Mouse (Mus musculus): ENCODE measurements around the gene Ate1.
"Not testable (repeated sequence)": the region's sequence is repeated elsewhere in the genome, so short reads cannot be mapped to it uniquely, and the experiment has no call there.

The Ate1 gene

GRCm38 (mm10) chr7:130407622-130408021, 112.5 kb downstream of the Ate1 start:
- DNase-seq (ENCODE audit: extremely low spot score): no peak

- DNase-seq (ENCODE audit: extremely low spot score): no peak
These were observed 116.8 kb downstream of the Ate1 start for GRCm38 (mm10) chr7:130403346-130403745.

GRCm38 (mm10) chr7:130394697-130395096, 125.5 kb downstream of the Ate1 start:
- DNase-seq (ENCODE audit: extremely low spot score): no peak

- DNase-seq (ENCODE audit: extremely low spot score): not testable (repeated sequence)
These were observed 130.1 kb downstream of the Ate1 start for GRCm38 (mm10) chr7:130390060-130390459.

- DNase-seq (ENCODE audit: extremely low spot score): no peak
These were observed 133.9 kb downstream of the Ate1 start for GRCm38 (mm10) chr7:130386308-130386707.

- no peak for DNase-seq (ENCODE audit: extremely low spot score)
These were observed 134.4 kb downstream of the Ate1 start for GRCm38 (mm10) chr7:130385732-130386294.

GRCm38 (mm10) chr7:130382126-130382525, 138.0 kb downstream of the Ate1 start:
- no peak for DNase-seq (ENCODE audit: extremely low spot score)

GRCm38 (mm10) chr7:130381387-130381951, 138.7 kb downstream of the Ate1 start:
- DNase-seq (ENCODE audit: extremely low spot score): no peak

- DNase-seq (ENCODE audit: extremely low spot score): no peak
These were observed 139.3 kb downstream of the Ate1 start for GRCm38 (mm10) chr7:130380769-130381355.

- no peak for DNase-seq (ENCODE audit: extremely low spot score)
These were observed 139.8 kb downstream of the Ate1 start for GRCm38 (mm10) chr7:130380367-130380766.

- no peak for DNase-seq (ENCODE audit: extremely low spot score)
These were observed 140.3 kb downstream of the Ate1 start for GRCm38 (mm10) chr7:130379886-130380285.

GRCm38 (mm10) chr7:130378308-130378707, 141.9 kb downstream of the Ate1 start:
- DNase-seq (ENCODE audit: extremely low spot score): no peak

GRCm38 (mm10) chr7:130374311-130374710, 145.9 kb downstream of the Ate1 start:
- no peak for DNase-seq (ENCODE audit: extremely low spot score)

- DNase-seq (ENCODE audit: extremely low spot score): peak; percentile 80
These were observed 151.1 kb downstream of the Ate1 start for GRCm38 (mm10) chr7:130368827-130369641.

- peak; percentile 29 for DNase-seq (ENCODE audit: extremely low spot score)
These were observed 151.9 kb downstream of the Ate1 start for GRCm38 (mm10) chr7:130368036-130368826.

- DNase-seq (ENCODE audit: extremely low spot score): peak; percentile 58
These were observed 152.7 kb downstream of the Ate1 start for GRCm38 (mm10) chr7:130367222-130368035.

- DNase-seq (ENCODE audit: extremely low spot score): no peak
These were observed 154.5 kb downstream of the Ate1 start for GRCm38 (mm10) chr7:130365711-130366110.

Data from embryo, embryonic 9.5 days (tissue).